Mouse (Mus musculus) heart, adult 2 months (tissue): ENCODE data around the gene Gm20388. TPM values are rescaled to one million over a fixed set of nuclear protein-coding genes. Genes with fewer than 3 reads are reported as not detected.

Experiments used
- DNase-seq, 2 experiments: peaks; one replicate each; pipeline ENCODE4 v3.0.0; 2021
- H3K27ac ChIP-seq: fragments of 200-600 bp; 2 replicates; pipeline ENCODE4 v1.8.1; 2022
- H3K27me3 ChIP-seq: fragments of 200-500 bp; 2 replicates; pipeline ENCODE4 v1.6.1; 2012; ENCODE audit warnings: mild to moderate bottlenecking, low read length, inconsistent platforms, mixed read lengths; ENCODE audit not compliant: control insufficient read depth, insufficient read depth
- H3K36me3 ChIP-seq: fragments of 200-500 bp; 2 replicates; pipeline ENCODE4 v1.6.1; 2012; ENCODE audit warnings: low read length, inconsistent platforms; ENCODE audit not compliant: control insufficient read depth, insufficient read depth
- H3K4me1 ChIP-seq: fragments of 200-500 bp; 2 replicates; pipeline ENCODE4 v1.6.1; 2011; ENCODE audit warnings: low read length; ENCODE audit not compliant: control insufficient read depth, insufficient read depth
- H3K4me3 ChIP-seq: fragments of 200-600 bp; 2 replicates; pipeline ENCODE4 v1.8.1; 2022
- H3K79me2 ChIP-seq: fragments of 200-500 bp; replicated peaks from 2 replicates; pipeline ENCODE4 v1.6.1; 2012; ENCODE audit warnings: mild to moderate bottlenecking, inconsistent platforms, low read length, moderate library complexity, mixed read lengths; ENCODE audit not compliant: control insufficient read depth, insufficient read depth
- H3K9ac ChIP-seq: fragments of 200-500 bp; 2 replicates; pipeline ENCODE4 v1.6.1; 2012; ENCODE audit warnings: low read depth, mild to moderate bottlenecking, control low read depth, inconsistent platforms, low read length, mixed read lengths
- CTCF ChIP-seq: fragments of 200-600 bp; IDR thresholded peaks from 2 replicates; pipeline ENCODE4 v1.8.1; 2022; ENCODE audit warnings: antibody characterized with exemption, mild to moderate bottlenecking, moderate library complexity
- EP300 ChIP-seq: fragments of 200-500 bp; IDR thresholded peaks from 2 replicates; pipeline ENCODE4 v1.6.1; 2011; ENCODE audit warnings: low read depth, low read length, control low read depth; ENCODE audit not compliant: insufficient read depth
- POLR2A ChIP-seq: fragments of 200-500 bp; IDR thresholded peaks from 2 replicates; pipeline ENCODE4 v1.6.1; 2011; ENCODE audit warnings: mild to moderate bottlenecking, low read depth, low read length, control low read depth; ENCODE audit not compliant: insufficient read depth
- WGBS: fragments of 180-500 bp; shearing (Covaris S2); methylation state at CpG from one replicate; pipeline ENCODE4 v1.1.7; 2018; 5-methylcytosine and 5-hydroxymethylcytosine counted together
- intact Hi-C: fragments of 180-260 bp; cut with DNase I; formaldehyde crosslinking; loops from one replicate; pipeline ENCODE4 v1.15.1; 2025
- polyA plus RNA-seq: library from polyadenylated mRNA; depleted of rRNA; stranded (reverse); fragments of >200 nt; gene quantifications from 2 replicates; pipeline ENCODE4 v1.2.3, GENCODE M21; 2012
- total RNA-seq, 2 experiments: library from RNA; stranded (reverse); gene quantifications; 2 replicates each; pipeline ENCODE4 v1.2.3; 2021

The Gm20388 gene
- total and polyA plus RNA-seq, 3 experiments: 1.8 to 32.3 TPM; not detected in 1

DNA sequence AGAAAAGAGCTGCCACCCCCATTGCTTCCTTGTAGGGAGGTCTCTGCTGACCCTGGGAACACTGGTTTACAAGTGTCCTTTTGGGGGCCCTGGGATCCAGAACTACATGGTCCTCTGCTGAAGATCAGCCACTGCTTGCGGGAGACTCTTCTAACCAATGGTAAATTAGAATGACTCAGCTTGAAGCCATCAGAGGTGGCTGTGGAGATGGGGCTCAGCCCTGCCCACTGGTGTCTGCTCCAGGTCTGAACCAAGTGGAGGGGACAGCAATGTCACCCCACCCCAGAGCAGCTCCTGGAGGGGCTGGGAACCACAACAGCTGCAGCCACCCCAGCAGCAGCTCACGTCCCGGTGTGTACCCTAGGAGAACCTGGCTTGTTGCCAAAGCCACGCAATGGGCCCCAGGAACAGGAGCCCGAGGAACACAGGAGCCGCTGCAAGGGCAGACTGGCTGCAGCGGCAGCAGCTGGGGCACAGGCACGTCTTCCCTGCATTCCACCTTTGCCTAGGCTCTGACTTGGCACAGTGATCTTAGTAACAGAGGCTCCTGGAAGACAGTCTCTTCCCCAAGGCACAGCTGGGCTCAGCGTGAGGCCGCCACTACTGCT, 1961.3 kb downstream of the Gm20388 start:
- Histone ChIP-seq H3K79me2 (no peaks in the 10 kb centered on the region), H3K27me3 (no peaks in the 10 kb centered on the region), H3K9ac (no peak overlapping the region), H3K27ac (no peak overlapping the region), H3K4me1 (peaks cover 6% of the 10 kb centered on the region), H3K4me3 (no peak overlapping the region), H3K36me3 (no peaks in the 10 kb centered on the region)
- DNase-seq: no peak
- TF ChIP-seq EP300: no peak
- TF ChIP-seq POLR2A: no peak
- intact Hi-C loops: loop anchor here (5.0 kb wide), 1 partner anchor 55 kb away; no protein-coding TSS in a partner anchor
- 21% methylated on average over 10 of the region's 10 CpGs for WGBS

- Histone ChIP-seq H3K27me3 (no peaks in the 10 kb centered on the region), H3K27ac (no peak overlapping the region), H3K36me3 (no peaks in the 10 kb centered on the region), H3K9ac (no peak overlapping the region), H3K4me3 (no peak overlapping the region), H3K4me1 (peaks cover 6% of the 10 kb centered on the region), H3K79me2 (no peaks in the 10 kb centered on the region)
- peak; percentile 63 to 64 for DNase-seq
- intact Hi-C loops: loop anchor here (1.0 to 5.0 kb wide), 2 partner anchors 35 to 53 kb away; no protein-coding TSS in a partner anchor
- 40% methylated on average over 9 of the region's 9 CpGs for WGBS
- TF ChIP-seq POLR2A (no peak), EP300 (peak; percentile 79; the same call in 1 of the 2 replicates), CTCF (peak; percentile 82)
Observed at GRCm38 (mm10) chr8:121874031-121874430, 1963.4 kb downstream of the Gm20388 start.

DNA sequence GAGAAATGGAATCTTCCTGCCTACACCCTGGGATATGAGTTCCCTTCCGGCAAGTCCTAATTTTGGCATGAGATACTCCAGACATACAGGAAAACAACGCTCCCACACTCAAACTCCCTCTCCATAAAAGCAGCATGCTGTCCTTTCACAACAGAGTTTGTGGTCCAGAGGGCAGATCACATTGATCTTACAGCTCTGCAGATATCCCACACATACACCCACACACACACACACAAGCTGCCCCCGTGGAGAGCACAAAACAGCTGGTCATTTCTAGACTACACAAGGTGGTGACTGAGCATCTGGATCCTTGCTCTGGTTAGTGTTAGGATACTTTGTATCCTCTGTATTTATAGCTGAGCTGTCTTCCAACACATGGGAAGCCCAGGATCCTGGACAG, 1964.4 kb downstream of the Gm20388 start:
- H3K4me3 ChIP-seq: no peak overlapping the region
- 38% methylated on average over 3 of the region's 3 CpGs for WGBS
- H3K36me3 ChIP-seq: no peaks in the 10 kb centered on the region
- DNase-seq: no peak
- H3K27me3 ChIP-seq: no peaks in the 10 kb centered on the region
- TF ChIP-seq POLR2A (no peak), EP300 (no peak), CTCF (no peak)
- H3K79me2 ChIP-seq: no peaks in the 10 kb centered on the region
- peaks cover 6% of the 10 kb centered on the region for H3K4me1 ChIP-seq
- no peak overlapping the region for H3K27ac ChIP-seq
- no peak overlapping the region for H3K9ac ChIP-seq
- intact Hi-C loops: no loop called here

DNA sequence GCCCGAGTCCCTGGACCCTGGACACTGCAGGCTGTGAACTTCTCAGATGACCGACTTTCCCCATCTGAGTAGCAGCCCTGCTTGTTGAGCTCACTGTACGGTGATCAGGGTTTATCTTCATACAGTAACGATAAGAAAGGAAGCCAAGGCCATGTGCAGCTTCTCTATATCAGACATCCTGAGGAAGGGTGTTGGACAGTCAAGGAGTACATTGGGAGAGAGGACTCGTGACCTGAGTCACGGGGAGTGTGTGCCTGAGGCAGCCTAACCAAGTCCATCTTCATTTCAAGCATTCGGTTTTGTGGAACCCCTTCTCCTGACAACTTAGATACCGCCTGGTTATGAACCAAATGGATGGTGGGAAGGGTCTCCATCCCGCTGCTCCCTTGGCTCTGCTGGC, 1964.9 kb downstream of the Gm20388 start:
- Histone ChIP-seq H3K9ac (no peak overlapping the region), H3K36me3 (no peaks in the 10 kb centered on the region), H3K4me1 (peaks cover 6% of the 10 kb centered on the region), H3K4me3 (no peak overlapping the region), H3K27me3 (no peaks in the 10 kb centered on the region), H3K79me2 (no peaks in the 10 kb centered on the region), H3K27ac (no peak overlapping the region)
- no peak for DNase-seq
- WGBS: 45% methylated on average over 9 of the region's 9 CpGs
- intact Hi-C loops: no loop called here
- TF ChIP-seq CTCF: no peak
- TF ChIP-seq POLR2A: no peak
- no peak for TF ChIP-seq EP300

- Histone ChIP-seq H3K79me2 (no peaks in the 10 kb centered on the region), H3K27ac (no peak overlapping the region), H3K9ac (no peak overlapping the region), H3K36me3 (no peaks in the 10 kb centered on the region), H3K4me1 (peaks cover 6% of the 10 kb centered on the region), H3K27me3 (no peaks in the 10 kb centered on the region), H3K4me3 (no peak overlapping the region)
- intact Hi-C loops: no loop called here
- 52% methylated on average over 5 of the region's 5 CpGs for WGBS
- TF ChIP-seq CTCF (no peak), EP300 (no peak), POLR2A (no peak)
- no peak for DNase-seq
Observed at GRCm38 (mm10) chr8:121877212-121877611, 1966.6 kb downstream of the Gm20388 start.

DNA sequence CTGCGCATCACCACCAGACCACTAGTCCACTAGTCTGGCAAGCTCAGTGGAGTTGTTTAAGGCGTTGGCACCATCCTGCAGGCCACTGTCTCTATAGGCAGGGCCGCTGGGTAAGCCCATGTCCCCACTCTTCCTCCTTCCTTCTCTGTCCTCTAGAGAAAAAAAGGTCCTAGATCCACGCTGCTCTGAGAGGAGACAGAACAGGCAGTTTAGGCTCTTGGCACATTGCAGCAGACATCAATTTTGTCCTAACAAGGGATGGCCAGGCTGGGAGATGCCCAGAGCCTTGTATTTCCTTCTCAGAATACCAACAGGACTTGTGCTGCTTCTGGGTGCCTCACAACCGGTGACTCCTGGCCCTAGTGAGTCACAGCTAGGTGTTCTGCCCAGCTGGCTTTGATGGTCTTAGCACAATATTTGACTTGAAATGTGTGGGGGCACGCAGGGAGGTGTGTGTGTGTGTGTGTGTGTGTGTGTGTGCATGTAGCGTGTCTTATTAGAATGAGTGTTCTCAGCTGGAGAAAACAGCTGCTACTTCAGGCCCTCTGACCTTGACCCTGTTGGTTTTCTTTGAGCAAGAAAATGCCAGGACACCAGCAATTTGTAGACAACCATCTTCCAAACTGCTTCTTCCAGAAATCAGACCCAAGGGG, 1967.3 kb downstream of the Gm20388 start:
- Histone ChIP-seq H3K4me1 (peaks cover 6% of the 10 kb centered on the region), H3K4me3 (no peak overlapping the region), H3K27ac (no peak overlapping the region), H3K79me2 (no peaks in the 10 kb centered on the region), H3K36me3 (no peaks in the 10 kb centered on the region), H3K27me3 (no peaks in the 10 kb centered on the region), H3K9ac (no peak overlapping the region)
- no peak for DNase-seq
- WGBS: 89% methylated on average over 7 of the region's 7 CpGs
- intact Hi-C loops: no loop called here
- TF ChIP-seq EP300: no peak
- TF ChIP-seq POLR2A: no peak
- no peak for TF ChIP-seq CTCF
